17 mouse cellular contexts compared by ENCODE assay signal in the genomic region with DNA sequence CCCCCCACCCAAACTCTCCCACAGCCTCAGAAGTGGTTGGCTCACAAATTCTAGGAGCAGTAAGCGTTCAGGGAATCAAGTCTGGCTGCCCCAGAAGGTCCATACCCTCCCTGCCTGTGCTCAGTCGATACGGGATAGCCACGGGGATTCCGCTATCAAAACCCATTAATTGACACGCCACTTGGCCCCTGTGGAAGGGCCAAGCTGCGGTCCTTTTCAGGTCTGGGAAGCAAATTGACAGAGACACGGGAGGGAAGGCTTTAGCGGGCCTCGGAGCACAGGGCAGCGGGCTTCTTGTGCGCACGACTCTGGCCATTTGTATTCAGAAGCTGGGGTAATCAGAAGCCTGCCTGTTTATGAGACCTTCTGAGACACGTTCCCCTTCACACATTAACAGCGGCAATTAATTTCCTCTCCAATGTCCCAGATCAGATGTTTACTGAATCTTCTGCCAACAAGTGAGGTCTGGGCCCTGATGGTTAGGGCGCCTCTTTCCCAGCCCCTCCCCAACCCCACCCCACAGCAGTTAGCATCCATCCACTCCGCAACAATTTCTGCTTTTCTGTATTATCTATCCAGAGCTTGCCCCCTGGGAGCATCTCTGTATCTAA.
DNase-seq lines count a peak whose midpoint lies in the region; ATAC-seq and TF ChIP-seq lines count a peak whose summit lies in the region.
"Had no signal": no experiment of that assay in that cellular context is flagged by ENCODE, and none has a peak within 500 bp of the region (broad histone marks: within the 10 kb centered on the region; RNA-seq: fewer than 3 reads in every experiment).

No protein-coding gene starts in this region.

- peak; percentile 37 for ATAC-seq in forebrain, embryonic 12.5 days (ENCODE audit: low FRiP score)
- peak; percentile 39 for ATAC-seq in forebrain, embryonic 15.5 days (replicated peaks)
- 0 out of 2 replicates have a peak, but pooled peaks have one; percentile 15 for ATAC-seq in hindbrain, embryonic 16.5 days
- no peak for ATAC-seq in midbrain, postnatal 0 days (ENCODE audit: low FRiP score)

- no peak overlapping the region for H3K4me2 ChIP-seq in forebrain, embryonic 12.5 days
- peak overlapping the region; percentile 15 for H3K4me2 ChIP-seq in forebrain, embryonic 15.5 days (replicated peaks)
- H3K4me2 ChIP-seq in hindbrain, embryonic 16.5 days (ENCODE audit: low read length): no peak overlapping the region
- no peak overlapping the region for H3K4me2 ChIP-seq in midbrain, postnatal 0 days (ENCODE audit: low read depth, low read length, poor library complexity, severe bottlenecking)
- H3K4me2 ChIP-seq: limb, embryonic 12.5 days; liver, embryonic 15.5 days had no signal

- peak overlapping the region; percentile 76 for H3K27ac ChIP-seq in forebrain, embryonic 12.5 days
- H3K27ac ChIP-seq in forebrain, embryonic 15.5 days (replicated peaks): peak overlapping the region; percentile 93
- H3K27ac ChIP-seq in hindbrain, embryonic 16.5 days (ENCODE audit: low read depth, low read length): peak overlapping the region; percentile 69
- no peak overlapping the region for H3K27ac ChIP-seq in midbrain, postnatal 0 days (ENCODE audit: low read depth, low read length)
- H3K27ac ChIP-seq: heart, embryonic 10.5 days; limb, embryonic 12.5 days; liver, embryonic 15.5 days had no signal

- peak; percentile 42 for DNase-seq in midbrain, postnatal 0 days (ENCODE audit: low spot score)
- DNase-seq in MN1 (ENCODE audit: low spot score): no peak
- DNase-seq in lung, postnatal 25 days (ENCODE audit: low spot score): no peak
- DNase-seq in gastrocnemius, adult 8-10 months (ENCODE audit: low spot score in 2 of 2): no peak
- DNase-seq in lung, adult 18-20 months: no peak
- DNase-seq: adrenal gland, postnatal 36 days; gastrocnemius, postnatal 14 days; heart, postnatal 4 days; kidney, adult 18-20 months; kidney, postnatal 4 days; lung, postnatal 36 days had no signal

- peaks cover 34% of the 10 kb centered on the region for H3K4me1 ChIP-seq in forebrain, embryonic 12.5 days
- H3K4me1 ChIP-seq in forebrain, embryonic 15.5 days: peaks cover 54% of the 10 kb centered on the region
- H3K4me1 ChIP-seq in hindbrain, embryonic 16.5 days (ENCODE audit: control insufficient read depth, insufficient read depth, low read depth, low read length): peaks cover 18% of the 10 kb centered on the region
- H3K4me1 ChIP-seq in midbrain, postnatal 0 days (ENCODE audit: insufficient read depth, low read length): peaks cover 9% of the 10 kb centered on the region; the same call in 1 of the 2 replicates

- no peak overlapping the region; the same call in 1 of the 2 replicates for H3K9ac ChIP-seq in forebrain, embryonic 12.5 days
- peak overlapping the region; percentile 33 for H3K9ac ChIP-seq in forebrain, embryonic 15.5 days (replicated peaks)
- 0 out of 2 replicates have a peak overlapping the region, but pooled peaks have one; percentile 16 for H3K9ac ChIP-seq in hindbrain, embryonic 16.5 days (ENCODE audit: low read depth, low read length)
- no peak overlapping the region for H3K9ac ChIP-seq in midbrain, postnatal 0 days (replicated peaks; ENCODE audit: low read length, poor library complexity, severe bottlenecking)
- H3K9ac ChIP-seq: limb, embryonic 12.5 days; liver, embryonic 15.5 days had no signal

- no peaks in the 10 kb centered on the region for H3K27me3 ChIP-seq in forebrain, embryonic 12.5 days
- H3K27me3 ChIP-seq in forebrain, embryonic 15.5 days: no peaks in the 10 kb centered on the region
- no peaks in the 10 kb centered on the region for H3K27me3 ChIP-seq in hindbrain, embryonic 16.5 days (replicated peaks; ENCODE audit: control insufficient read depth, insufficient read depth, low read length)
- no peaks in the 10 kb centered on the region for H3K27me3 ChIP-seq in midbrain, postnatal 0 days (ENCODE audit: insufficient read depth, low read length)
- H3K27me3 ChIP-seq: limb, embryonic 12.5 days; liver, embryonic 15.5 days had no signal

- TF ChIP-seq CTCF in midbrain, postnatal 0 days (IDR thresholded peaks at IDR 0.05): no peak

- H3K9me3 ChIP-seq in forebrain, embryonic 12.5 days: no peaks in the 10 kb centered on the region
- H3K9me3 ChIP-seq in forebrain, embryonic 15.5 days: no peaks in the 10 kb centered on the region
- H3K9me3 ChIP-seq in hindbrain, embryonic 16.5 days (ENCODE audit: control insufficient read depth, low read length): no peaks in the 10 kb centered on the region
- H3K9me3 ChIP-seq in midbrain, postnatal 0 days (ENCODE audit: low read length): no peaks in the 10 kb centered on the region
- H3K9me3 ChIP-seq: heart, embryonic 10.5 days; limb, embryonic 12.5 days; liver, embryonic 15.5 days had no signal

- WGBS in forebrain, embryonic 12.5 days: 44% methylated on average over 17 of the region's 17 CpGs
- WGBS in forebrain, embryonic 15.5 days: 23% methylated on average over 17 of the region's 17 CpGs
- 28% methylated on average over 17 of the region's 17 CpGs for WGBS in hindbrain, embryonic 16.5 days
- WGBS in midbrain, postnatal 0 days: 40% methylated on average over 17 of the region's 17 CpGs

- H3K4me3 ChIP-seq in forebrain, embryonic 12.5 days (replicated peaks): no peak overlapping the region
- H3K4me3 ChIP-seq in forebrain, embryonic 15.5 days: no peak overlapping the region
- no peak overlapping the region for H3K4me3 ChIP-seq in hindbrain, embryonic 16.5 days (ENCODE audit: low read length)
- no peak overlapping the region for H3K4me3 ChIP-seq in midbrain, postnatal 0 days (ENCODE audit: low read depth, low read length)
- H3K4me3 ChIP-seq: heart, embryonic 10.5 days; limb, embryonic 12.5 days; liver, embryonic 15.5 days had no signal

- no peaks in the 10 kb centered on the region for H3K36me3 ChIP-seq in forebrain, embryonic 12.5 days (replicated peaks)
- no peaks in the 10 kb centered on the region for H3K36me3 ChIP-seq in forebrain, embryonic 15.5 days
- H3K36me3 ChIP-seq in hindbrain, embryonic 16.5 days (ENCODE audit: control insufficient read depth, insufficient read depth, low read length): no peaks in the 10 kb centered on the region
- H3K36me3 ChIP-seq in midbrain, postnatal 0 days (ENCODE audit: insufficient read depth, low read length): no peaks in the 10 kb centered on the region
- H3K36me3 ChIP-seq: heart, embryonic 10.5 days; limb, embryonic 12.5 days; liver, embryonic 15.5 days had no signal

Comparison
In these comparisons a context has a peak if more than half of its experiments do, and no peak if none do; other contexts are left out.
1. H3K9ac ChIP-seq: peak in forebrain, embryonic 15.5 days (single experiment) and hindbrain, embryonic 16.5 days (single experiment); none in forebrain, embryonic 12.5 days (single experiment) and midbrain, postnatal 0 days (single experiment).